Mouse (Mus musculus): ENCODE data around the gene Tmem205. TPM values are rescaled to one million over a fixed set of nuclear protein-coding genes. Genes with fewer than 3 reads are reported as not detected.

Tmem205 gene
- polyA plus RNA-seq, 1 experiment from 2014 or later = 39.3 TPM

DNA sequence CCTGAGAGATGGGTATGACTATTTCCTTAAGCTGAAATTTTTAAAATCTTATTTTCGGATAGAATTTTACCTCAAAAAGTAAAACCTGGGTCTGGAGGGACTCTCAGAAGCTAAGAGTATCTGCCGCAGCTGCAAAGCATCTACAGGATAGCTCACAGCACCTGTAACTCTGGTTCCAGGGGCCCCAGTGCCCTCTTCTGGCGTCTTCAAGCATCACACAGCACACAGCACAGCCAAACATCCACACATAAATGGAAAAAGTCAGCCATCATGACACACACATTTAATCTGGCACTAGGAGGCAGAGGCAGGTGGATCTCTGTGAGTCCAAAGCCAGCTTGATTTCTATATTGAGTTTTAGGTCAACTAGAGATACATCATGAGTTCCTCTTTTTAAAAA lies 50.8 kb downstream of the Tmem205 start:
- Histone ChIP-seq H3K4me3 (ENCODE audit: low read depth, low read length) (no peak overlapping the region), H3K36me3 (ENCODE audit: control insufficient read depth, insufficient read depth, low read length) (no peaks in the 10 kb centered on the region), H3K4me2 (replicated peaks; ENCODE audit: low read depth, low read length) (no peak overlapping the region), H3K9ac (ENCODE audit: low read depth, low read length) (no peak overlapping the region), H3K27me3 (ENCODE audit: control insufficient read depth, insufficient read depth, low read length) (no peaks in the 10 kb centered on the region), H3K27ac (ENCODE audit: low read depth, low read length) (no peak overlapping the region), H3K9me3 (ENCODE audit: control insufficient read depth, low read length) (no peaks in the 10 kb centered on the region), H3K4me1 (replicated peaks; ENCODE audit: control insufficient read depth, insufficient read depth, low read length) (no peaks in the 10 kb centered on the region)
- DNase-seq (ENCODE audit: low spot score) (no peak), ATAC-seq (ENCODE audit: low FRiP score) (no peak)
- 66% methylated on average over 3 of the region's 3 CpGs for whole genome bisulfite sequencing

DNA sequence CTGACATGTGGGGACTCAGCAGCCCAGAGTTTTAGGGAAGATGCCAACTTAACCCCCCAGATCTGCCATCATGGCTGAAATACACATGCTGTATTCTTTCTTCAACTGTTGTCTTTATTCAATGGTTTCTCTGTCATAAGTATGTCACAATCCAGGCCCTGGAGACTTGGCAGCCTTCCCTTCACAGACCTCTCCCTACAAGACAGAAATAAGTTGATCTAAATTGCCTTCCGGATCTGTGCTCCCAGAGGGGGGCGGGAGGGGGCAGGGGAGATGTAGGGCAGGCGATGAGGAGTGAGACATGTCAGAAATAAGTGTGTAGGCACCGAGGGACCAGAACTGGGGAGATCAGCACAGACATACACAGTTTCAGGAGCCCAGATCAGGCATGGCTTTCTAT lies 55.2 kb downstream of the Tmem205 start:
- Histone ChIP-seq H3K27me3 (ENCODE audit: control insufficient read depth, insufficient read depth, low read length) (no peaks in the 10 kb centered on the region), H3K27ac (ENCODE audit: low read depth, low read length) (no peak overlapping the region), H3K4me3 (ENCODE audit: low read depth, low read length) (no peak overlapping the region), H3K9ac (ENCODE audit: low read depth, low read length) (no peak overlapping the region), H3K36me3 (ENCODE audit: control insufficient read depth, insufficient read depth, low read length) (no peaks in the 10 kb centered on the region), H3K4me1 (replicated peaks; ENCODE audit: control insufficient read depth, insufficient read depth, low read length) (no peaks in the 10 kb centered on the region), H3K9me3 (ENCODE audit: control insufficient read depth, low read length) (no peaks in the 10 kb centered on the region), H3K4me2 (replicated peaks; ENCODE audit: low read depth, low read length) (no peak overlapping the region)
- ATAC-seq (ENCODE audit: low FRiP score) (no peak), DNase-seq (ENCODE audit: low spot score) (no peak)
- 61% methylated on average over 4 of the region's 4 CpGs for WGBS

Other genes starting within 250 kb of the Tmem205 start
- gene Ldlr, start 204.1 kb downstream of the Tmem205 start, polyA plus RNA-seq (2014; fragmentation: Nextera tagmentation; extraction: Ambion mirVana) = 17.9 and 22.0 TPM in 2 replicates
- 94.3 and 101 TPM in 2 replicates for gene Spc24, start 167.3 kb downstream of the Tmem205 start, polyA plus RNA-seq (2014; fragmentation: Nextera tagmentation; extraction: Ambion mirVana)
- gene Kank2, start 128.8 kb downstream of the Tmem205 start, polyA plus RNA-seq (2014; fragmentation: Nextera tagmentation; extraction: Ambion mirVana) = 4.1 and 4.7 TPM in 2 replicates
- 0.74 TPM in 1 of 2 replicates, not detected in the other for gene Angptl8, start 92.0 kb downstream of the Tmem205 start, polyA plus RNA-seq (2014; fragmentation: Nextera tagmentation; extraction: Ambion mirVana)
- gene Dock6, start 74.9 kb downstream of the Tmem205 start, polyA plus RNA-seq (2014; fragmentation: Nextera tagmentation; extraction: Ambion mirVana) = 16.3 and 21.4 TPM in 2 replicates
- 8.6 and 9.5 TPM in 2 replicates for gene Rab3d, start 9.4 kb downstream of the Tmem205 start, polyA plus RNA-seq (2014; fragmentation: Nextera tagmentation; extraction: Ambion mirVana)
- gene Ccdc159, start 85 bp downstream of the Tmem205 start, polyA plus RNA-seq (2014; fragmentation: Nextera tagmentation; extraction: Ambion mirVana) = 3.3 and 3.9 TPM in 2 replicates
- gene Plppr2, start 9.5 kb upstream of the Tmem205 start, polyA plus RNA-seq (2014; fragmentation: Nextera tagmentation; extraction: Ambion mirVana) = 21.0 and 22.3 TPM in 2 replicates
- 14.6 and 20.4 TPM in 2 replicates for gene Swsap1, start 28.2 kb upstream of the Tmem205 start, polyA plus RNA-seq (2014; fragmentation: Nextera tagmentation; extraction: Ambion mirVana)
- gene Epor, start 36.0 kb upstream of the Tmem205 start, polyA plus RNA-seq (2014; fragmentation: Nextera tagmentation; extraction: Ambion mirVana) = 4.2 and 5.2 TPM in 2 replicates
- 2.0 and 2.1 TPM in 2 replicates for gene Rgl3, start 61.9 kb upstream of the Tmem205 start, polyA plus RNA-seq (2014; fragmentation: Nextera tagmentation; extraction: Ambion mirVana)
- 5.5 and 5.7 TPM in 2 replicates for gene Ccdc151, start 75.1 kb upstream of the Tmem205 start, polyA plus RNA-seq (2014; fragmentation: Nextera tagmentation; extraction: Ambion mirVana)
- gene Prkcsh, start 75.2 kb upstream of the Tmem205 start, polyA plus RNA-seq (2014; fragmentation: Nextera tagmentation; extraction: Ambion mirVana) = 84.6 TPM in 2 replicates
- gene Elavl3, start 124.5 kb upstream of the Tmem205 start, polyA plus RNA-seq (2014; fragmentation: Nextera tagmentation; extraction: Ambion mirVana) = 72.9 and 85.2 TPM in 2 replicates
- 0.56 TPM in 1 of 2 replicates, not detected in the other for gene Gm49318, start 143.7 kb upstream of the Tmem205 start, polyA plus RNA-seq (2014; fragmentation: Nextera tagmentation; extraction: Ambion mirVana)
- gene Zfp653, start 143.8 kb upstream of the Tmem205 start, polyA plus RNA-seq (2014; fragmentation: Nextera tagmentation; extraction: Ambion mirVana) = 8.1 and 9.2 TPM in 2 replicates
- 32.4 and 38.4 TPM in 2 replicates for gene Ecsit, start 157.9 kb upstream of the Tmem205 start, polyA plus RNA-seq (2014; fragmentation: Nextera tagmentation; extraction: Ambion mirVana)
- gene Cnn1, start 171.7 kb upstream of the Tmem205 start, polyA plus RNA-seq (2014; fragmentation: Nextera tagmentation; extraction: Ambion mirVana) = 1.8 and 2.1 TPM in 2 replicates
- 211 and 213 TPM in 2 replicates for gene Elof1, start 189.6 kb upstream of the Tmem205 start, polyA plus RNA-seq (2014; fragmentation: Nextera tagmentation; extraction: Ambion mirVana)
- 17.1 and 18.7 TPM in 2 replicates for gene Acp5, start 208.2 kb upstream of the Tmem205 start, polyA plus RNA-seq (2014; fragmentation: Nextera tagmentation; extraction: Ambion mirVana)
- gene Pigyl, start 229.3 kb upstream of the Tmem205 start, polyA plus RNA-seq (2014; fragmentation: Nextera tagmentation; extraction: Ambion mirVana) = 60.5 and 64.1 TPM in 2 replicates